Mouse (Mus musculus) liver, embryonic 15.5 days (tissue): Measurements from ENCODE around the gene Znrf1. TPM values are rescaled to one million over a fixed set of nuclear protein-coding genes. Genes with fewer than 3 reads are reported as not detected.

ENCODE experiments used
- ATAC-seq: fragments of 200-750 bp; cut with Nextera tagmentation; 2 replicates; pipeline ENCODE4 v1.8.0; 2017; ENCODE audit warnings: moderate number of reproducible peaks, mild to moderate bottlenecking, moderate library complexity; ENCODE audit not compliant: insufficient read depth
- H3K27ac ChIP-seq: fragments of 300-500 bp; sonication (generic); replicated peaks from 2 replicates; pipeline ENCODE4 v1.5.1; 2015; ENCODE audit warnings: mild to moderate bottlenecking, inconsistent platforms
- H3K27me3 ChIP-seq: fragments of 300-500 bp; sonication (generic); 2 replicates; pipeline ENCODE4 v1.6.1; 2015; ENCODE audit warnings: mild to moderate bottlenecking, inconsistent platforms
- H3K36me3 ChIP-seq: fragments of 300-500 bp; sonication (generic); replicated peaks from 2 replicates; pipeline ENCODE4 v1.6.1; 2015; ENCODE audit warnings: moderate library complexity, mild to moderate bottlenecking, inconsistent platforms
- H3K4me1 ChIP-seq: fragments of 300-500 bp; sonication (generic); replicated peaks from 2 replicates; pipeline ENCODE4 v1.6.1; 2015; ENCODE audit warnings: inconsistent platforms
- H3K4me2 ChIP-seq: fragments of 300-500 bp; sonication (generic); 2 replicates; pipeline ENCODE4 v1.6.1; 2015; ENCODE audit warnings: moderate library complexity, mild to moderate bottlenecking, inconsistent platforms
- H3K4me3 ChIP-seq: fragments of 300-500 bp; sonication (generic); replicated peaks from 2 replicates; pipeline ENCODE4 v1.5.1; 2015; ENCODE audit warnings: mild to moderate bottlenecking, inconsistent platforms
- H3K9ac ChIP-seq: fragments of 300-500 bp; sonication (generic); 2 replicates; pipeline ENCODE4 v1.6.1; 2015; ENCODE audit warnings: moderate library complexity, mild to moderate bottlenecking, inconsistent platforms
- H3K9me3 ChIP-seq: fragments of 300-500 bp; sonication (generic); replicated peaks from 2 replicates; pipeline ENCODE4 v1.6.1; 2016; ENCODE audit warnings: inconsistent platforms
- WGBS: fragments of 180-500 bp; shearing (Covaris S2); methylation state at CpG from one replicate; pipeline ENCODE4 v1.1.7; 2015; ENCODE audit warnings: mixed read lengths; ENCODE audit not compliant: insufficient replicate concordance; 5-methylcytosine and 5-hydroxymethylcytosine counted together
- polyA plus RNA-seq: library from polyadenylated mRNA; unstranded; fragments of >200 nt; fragmentation: Nextera tagmentation; extraction: Ambion mirVana; gene quantifications from 2 replicates; pipeline ENCODE4 v1.2.1, GENCODE M21; 2015

Znrf1 gene
- polyA plus RNA-seq, 1 experiment from 2014 or later = 6.6 TPM

- Histone ChIP-seq H3K4me3 (no peak overlapping the region), H3K9ac (no peak overlapping the region), H3K9me3 (no peaks in the 10 kb centered on the region), H3K36me3 (no peaks in the 10 kb centered on the region), H3K4me2 (no peak overlapping the region), H3K27me3 (no peaks in the 10 kb centered on the region), H3K4me1 (peaks cover 24% of the 10 kb centered on the region), H3K27ac (peak overlapping the region; percentile 21; the same call in 1 of the 2 replicates)
- WGBS = 50% methylated on average over 9 of the region's 9 CpGs
- no peak for ATAC-seq
These were observed 14.3 kb downstream of the Znrf1 start for GRCm38 (mm10) chr8:111550002-111550870.

- peaks cover 18% of the 10 kb centered on the region for H3K4me1 ChIP-seq
- H3K4me3 ChIP-seq = no peak overlapping the region
- H3K9ac ChIP-seq = no peak overlapping the region
- no peaks in the 10 kb centered on the region for H3K27me3 ChIP-seq
- no peak overlapping the region for H3K4me2 ChIP-seq
- 72% methylated on average over 8 of the region's 8 CpGs for WGBS
- no peak overlapping the region for H3K27ac ChIP-seq
- H3K9me3 ChIP-seq = no peaks in the 10 kb centered on the region
- H3K36me3 ChIP-seq = no peaks in the 10 kb centered on the region
- ATAC-seq = no peak
These were observed 15.7 kb downstream of the Znrf1 start for GRCm38 (mm10) chr8:111551511-111552130.

DNA sequence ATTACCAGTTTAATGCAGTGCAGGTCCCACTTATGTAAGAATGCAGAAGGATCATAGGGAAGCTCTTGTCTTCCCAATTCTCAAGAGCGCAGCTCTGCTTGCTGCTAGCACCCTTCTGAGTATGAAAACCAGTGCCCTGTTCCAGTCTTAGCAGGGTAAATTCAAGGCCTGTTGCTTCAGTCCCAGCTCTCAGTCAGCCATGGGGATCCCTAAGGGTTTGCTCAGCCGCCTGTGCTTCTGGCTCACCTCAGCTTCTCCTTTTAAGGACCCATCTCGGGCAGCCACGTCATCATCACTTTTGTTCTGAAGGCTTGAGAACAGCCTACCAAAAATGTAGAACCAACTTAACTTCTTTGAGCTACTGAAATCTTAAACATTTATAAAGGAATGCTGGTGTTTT is 25.9 kb downstream of the Znrf1 start:
- ATAC-seq = no peak
- Histone ChIP-seq H3K36me3 (no peaks in the 10 kb centered on the region), H3K9ac (no peak overlapping the region), H3K4me2 (no peak overlapping the region), H3K27ac (no peak overlapping the region; the same call in 1 of the 2 replicates), H3K4me3 (no peak overlapping the region), H3K4me1 (peaks cover 41% of the 10 kb centered on the region), H3K9me3 (no peaks in the 10 kb centered on the region), H3K27me3 (no peaks in the 10 kb centered on the region)
- WGBS = 59% methylated on average over 4 of the region's 4 CpGs

DNA sequence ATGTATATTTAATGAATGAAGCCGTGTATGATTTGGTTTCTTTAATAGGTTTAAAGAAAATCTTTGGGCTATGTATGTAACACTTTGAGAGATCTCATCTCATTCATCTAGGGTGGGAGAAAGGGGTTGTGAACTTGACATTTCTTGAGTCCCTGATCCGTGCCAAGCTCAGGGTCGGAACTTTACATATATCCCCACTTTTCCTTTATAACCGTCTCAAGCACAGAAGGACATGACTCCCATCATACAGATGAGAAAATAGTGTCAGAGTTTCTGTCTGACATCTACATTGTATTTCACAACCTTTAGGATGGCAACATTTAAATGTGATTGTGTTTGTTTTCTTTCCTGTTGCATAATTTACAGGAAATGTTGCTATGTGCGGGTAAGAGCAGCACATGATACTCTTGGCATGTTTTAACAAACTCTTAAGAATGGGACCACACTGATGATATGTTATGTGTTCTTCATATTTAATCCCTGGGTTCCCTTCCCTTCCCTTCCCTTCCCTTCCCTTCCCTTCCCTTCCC is 26.4 kb downstream of the Znrf1 start:
- Histone ChIP-seq H3K4me1 (peaks cover 44% of the 10 kb centered on the region), H3K27me3 (no peaks in the 10 kb centered on the region), H3K4me2 (no peak overlapping the region), H3K9ac (no peak overlapping the region), H3K36me3 (no peaks in the 10 kb centered on the region), H3K9me3 (no peaks in the 10 kb centered on the region), H3K27ac (no peak overlapping the region), H3K4me3 (no peak overlapping the region)
- ATAC-seq = no peak
- 77% methylated on average over 5 of the region's 5 CpGs for WGBS

- Histone ChIP-seq H3K9me3 (no peaks in the 10 kb centered on the region), H3K4me1 (peaks cover 51% of the 10 kb centered on the region), H3K4me2 (no peak overlapping the region), H3K27ac (no peak overlapping the region), H3K27me3 (no peaks in the 10 kb centered on the region), H3K36me3 (no peaks in the 10 kb centered on the region), H3K4me3 (no peak overlapping the region), H3K9ac (no peak overlapping the region)
- ATAC-seq = no peak
- WGBS = 60% methylated on average over 5 of the region's 5 CpGs
These were observed 27.2 kb downstream of the Znrf1 start for GRCm38 (mm10) chr8:111563075-111563474.

- Histone ChIP-seq H3K27me3 (no peaks in the 10 kb centered on the region), H3K36me3 (no peaks in the 10 kb centered on the region), H3K9me3 (no peaks in the 10 kb centered on the region), H3K4me3 (no peak overlapping the region), H3K4me2 (no peak overlapping the region), H3K27ac (no peak overlapping the region), H3K4me1 (peaks cover 58% of the 10 kb centered on the region), H3K9ac (no peak overlapping the region)
- 73% methylated on average over 4 of the region's 4 CpGs for WGBS
- ATAC-seq = no peak
These were observed 27.8 kb downstream of the Znrf1 start for GRCm38 (mm10) chr8:111563687-111564086.

GRCm38 (mm10) chr8:111564093-111564492 is 28.2 kb downstream of the Znrf1 start:
- Histone ChIP-seq H3K4me3 (no peak overlapping the region), H3K27ac (no peak overlapping the region), H3K36me3 (no peaks in the 10 kb centered on the region), H3K9ac (no peak overlapping the region), H3K9me3 (no peaks in the 10 kb centered on the region), H3K4me1 (peaks cover 62% of the 10 kb centered on the region), H3K27me3 (no peaks in the 10 kb centered on the region), H3K4me2 (no peak overlapping the region)
- WGBS = 53% methylated on average over 2 of the region's 2 CpGs
- ATAC-seq = no peak

DNA sequence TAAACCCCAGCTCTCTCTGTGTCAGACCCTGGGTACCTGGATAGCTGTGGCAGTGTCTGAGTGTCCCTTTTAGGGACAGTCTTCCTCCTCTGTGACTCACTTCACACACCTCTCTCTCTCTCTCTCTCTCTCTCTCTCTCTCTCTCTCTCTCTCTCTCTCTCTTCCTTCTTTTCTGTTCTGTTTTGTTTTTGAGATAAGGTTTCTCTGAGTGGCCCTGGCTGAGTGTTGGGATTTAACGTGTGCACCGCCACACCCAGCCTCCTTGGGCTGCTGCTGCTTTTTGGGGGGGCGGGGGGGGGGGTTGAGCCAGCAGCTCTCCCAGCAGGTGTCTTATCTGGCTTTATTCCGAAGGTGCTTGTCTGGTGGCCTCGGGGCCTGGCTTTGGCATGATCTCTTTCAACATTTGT is 29.9 kb downstream of the Znrf1 start:
- H3K27me3 ChIP-seq = no peaks in the 10 kb centered on the region
- H3K4me1 ChIP-seq = peaks cover 71% of the 10 kb centered on the region
- H3K9ac ChIP-seq = no peak overlapping the region
- H3K27ac ChIP-seq = peak overlapping the region; percentile 66
- H3K9me3 ChIP-seq = no peaks in the 10 kb centered on the region
- H3K4me3 ChIP-seq = no peak overlapping the region
- 13% methylated on average over 5 of the region's 5 CpGs for WGBS
- peak overlapping the region; percentile 44 for H3K4me2 ChIP-seq
- ATAC-seq = peak; percentile 69
- H3K36me3 ChIP-seq = no peaks in the 10 kb centered on the region

- 47% methylated on average over 9 of the region's 9 CpGs for WGBS
- Histone ChIP-seq H3K4me2 (peak overlapping the region; percentile 44), H3K4me1 (peaks cover 71% of the 10 kb centered on the region)
These were observed 30.4 kb downstream of the Znrf1 start for GRCm38 (mm10) chr8:111566326-111566725.

GRCm38 (mm10) chr8:111567571-111567970 is 31.7 kb downstream of the Znrf1 start:
- ATAC-seq = no peak
- H3K27me3 ChIP-seq = no peaks in the 10 kb centered on the region
- no peak overlapping the region for H3K4me3 ChIP-seq
- H3K27ac ChIP-seq = peak overlapping the region; percentile 83
- 53% methylated on average over 3 of the region's 3 CpGs for WGBS
- H3K4me1 ChIP-seq = peaks cover 78% of the 10 kb centered on the region
- H3K36me3 ChIP-seq = no peaks in the 10 kb centered on the region
- no peak overlapping the region; the same call in 1 of the 2 replicates for H3K4me2 ChIP-seq
- no peaks in the 10 kb centered on the region for H3K9me3 ChIP-seq
- H3K9ac ChIP-seq = no peak overlapping the region

More at GRCm38 (mm10) chr8:111566326-111566725, 30.4 kb downstream of the Znrf1 start:
- no peaks in the 10 kb centered on the region for H3K9me3 ChIP-seq
- H3K27ac ChIP-seq = peak overlapping the region; percentile 66
- no peaks in the 10 kb centered on the region for H3K27me3 ChIP-seq
- no peak overlapping the region for H3K9ac ChIP-seq
- ATAC-seq = no peak
- no peaks in the 10 kb centered on the region for H3K36me3 ChIP-seq
- no peak overlapping the region for H3K4me3 ChIP-seq

DNA sequence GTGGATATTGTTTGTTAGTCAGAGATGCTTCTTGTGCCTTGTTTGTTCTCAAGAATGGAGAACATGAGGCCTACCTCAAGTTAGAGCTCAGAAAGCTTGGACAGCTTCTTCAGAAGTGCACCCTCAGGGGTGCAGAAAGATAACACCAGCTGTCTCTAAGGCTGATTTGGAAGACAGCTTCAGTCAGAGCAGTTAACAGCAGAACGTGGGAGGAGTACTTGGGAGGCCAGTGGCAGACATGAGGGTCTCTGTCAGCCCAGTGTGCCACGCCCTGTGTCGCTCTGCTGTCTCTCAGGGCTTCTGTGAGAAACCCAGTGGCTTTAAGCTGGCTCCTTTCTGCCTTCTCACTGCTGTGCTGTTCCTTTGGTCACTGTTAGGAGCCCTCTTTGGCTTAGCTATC is 32.1 kb downstream of the Znrf1 start:
- H3K4me2 ChIP-seq = peak overlapping the region; percentile 47

More for the DNA sequence above, 32.1 kb downstream of the Znrf1 start:
- peak; percentile 78 for ATAC-seq
- Histone ChIP-seq H3K4me3 (no peak overlapping the region), H3K9ac (peak overlapping the region; percentile 17; the same call in 1 of the 2 replicates), H3K9me3 (no peaks in the 10 kb centered on the region), H3K27ac (peak overlapping the region; percentile 83), H3K27me3 (no peaks in the 10 kb centered on the region), H3K36me3 (no peaks in the 10 kb centered on the region), H3K4me1 (peaks cover 82% of the 10 kb centered on the region)
- 7% methylated on average over 3 of the region's 3 CpGs for WGBS
